Mouse (Mus musculus) liver, adult 2 months (tissue): ENCODE measurements around the gene Pou2f3.
A peak's percentile ranks its signal among the peaks of the same experiment; 100 is the strongest.

ENCODE experiments used
- CTCF ChIP-seq: fragments of 200-500 bp; IDR thresholded peaks from 2 replicates; pipeline ENCODE4 v1.5.1; 2011; ENCODE audit warnings: low read depth, low read length, control low read depth
- POLR2A ChIP-seq: fragments of 200-500 bp; IDR thresholded peaks from 2 replicates; pipeline ENCODE4 v1.6.1; 2011; ENCODE audit warnings: low read length, control low read depth; ENCODE audit not compliant: insufficient read depth; ENCODE audit errors: extremely low read depth

DNA sequence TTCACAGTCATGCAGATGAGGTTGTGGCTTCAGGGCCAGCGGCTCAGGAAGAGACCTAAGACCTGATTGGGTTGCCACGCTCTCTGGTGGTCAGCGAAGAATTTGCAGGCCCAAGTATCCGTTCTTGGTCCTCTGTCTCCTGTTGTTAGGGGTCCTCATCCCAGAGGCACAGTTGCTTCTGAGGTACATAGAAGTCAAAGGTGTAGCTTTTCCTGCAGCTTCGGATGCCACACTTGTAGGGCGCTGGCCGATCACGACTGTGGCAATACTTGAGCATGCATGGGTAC is 12.2 kb upstream of the Pou2f3 start:
- TF ChIP-seq POLR2A (no peak), CTCF (peak; percentile 43; the same call in 1 of the 2 replicates)
